Mouse (Mus musculus): ENCODE measurements around the gene Gm17334.

- TF ChIP-seq CTCF (IDR thresholded peaks at IDR 0.05; ENCODE audit: control insufficient read depth, insufficient read depth, insufficient read length), result no peak
- no peak for TF ChIP-seq MYOG (IDR thresholded peaks at IDR 0.05; ENCODE audit: control insufficient read depth, extremely low read depth, insufficient read length)
- no peak for TF ChIP-seq USF1 (IDR thresholded peaks at IDR 0.05; ENCODE audit: low read depth)
- TF ChIP-seq CEBPB (IDR thresholded peaks at IDR 0.05; ENCODE audit: low read depth), result no peak
- no peak for TF ChIP-seq MYOD1 (IDR thresholded peaks at IDR 0.05; ENCODE audit: control insufficient read depth, insufficient read length, low read depth)
- no peak for TF ChIP-seq MAX (IDR thresholded peaks at IDR 0.05)
Observed at GRCm38 (mm10) chr11:53774659-53775255, 1.8 kb upstream of the Gm17334 start.

All from C2C12 (cell line).